Mouse (Mus musculus): ENCODE data around the gene Zc3hav1. TPM values are rescaled to one million over a fixed set of nuclear protein-coding genes. Genes with fewer than 3 reads are reported as not detected.

Gene Zc3hav1
- polyA plus RNA-seq, 1 experiment from 2014 or later = 31.3 TPM

- no peak overlapping the region for H3K27ac ChIP-seq (ENCODE audit: low read depth, low read length)
- H3K4me2 ChIP-seq = no peak overlapping the region
- no peak overlapping the region for H3K9ac ChIP-seq (ENCODE audit: low read depth, low read length)
- ATAC-seq (replicated peaks; ENCODE audit: low FRiP score) (no peak), DNase-seq (ENCODE audit: low spot score) (no peak)
- H3K36me3 ChIP-seq (ENCODE audit: control insufficient read depth, insufficient read depth, low read length) = no peaks in the 10 kb centered on the region
- no peak overlapping the region for H3K4me3 ChIP-seq (ENCODE audit: low read depth, low read length)
- no peaks in the 10 kb centered on the region for H3K27me3 ChIP-seq (replicated peaks; ENCODE audit: control insufficient read depth, insufficient read depth, low read length)
- H3K4me1 ChIP-seq (replicated peaks; ENCODE audit: control insufficient read depth, insufficient read depth, low read length) = no peaks in the 10 kb centered on the region; the same call in 1 of the 2 replicates
- WGBS = 48% methylated on average over 4 of the region's 4 CpGs
- H3K9me3 ChIP-seq (ENCODE audit: control insufficient read depth, low read length) = no peaks in the 10 kb centered on the region
These were observed 97.6 kb downstream of the Zc3hav1 start for GRCm38 (mm10) chr6:38256793-38257192.

- no peak overlapping the region for H3K4me2 ChIP-seq
- peaks cover 3% of the 10 kb centered on the region; the same call in 1 of the 2 replicates for H3K4me1 ChIP-seq (replicated peaks; ENCODE audit: control insufficient read depth, insufficient read depth, low read length)
- H3K27me3 ChIP-seq (replicated peaks; ENCODE audit: control insufficient read depth, insufficient read depth, low read length) = no peaks in the 10 kb centered on the region
- no peak overlapping the region for H3K27ac ChIP-seq (ENCODE audit: low read depth, low read length)
- ATAC-seq (replicated peaks; ENCODE audit: low FRiP score) (no peak), DNase-seq (ENCODE audit: low spot score) (no peak)
- no peaks in the 10 kb centered on the region for H3K36me3 ChIP-seq (ENCODE audit: control insufficient read depth, insufficient read depth, low read length)
- 86% methylated on average over 2 of the region's 2 CpGs for WGBS
- H3K4me3 ChIP-seq (ENCODE audit: low read depth, low read length) = no peak overlapping the region
- H3K9me3 ChIP-seq (ENCODE audit: control insufficient read depth, low read length) = no peaks in the 10 kb centered on the region
- H3K9ac ChIP-seq (ENCODE audit: low read depth, low read length) = no peak overlapping the region
These were observed 98.6 kb downstream of the Zc3hav1 start for GRCm38 (mm10) chr6:38255794-38256193.

Other genes starting within 250 kb of the Zc3hav1 start
- not detected in 2 replicates for gene Tmem213, start 245.3 kb downstream of the Zc3hav1 start, polyA plus RNA-seq (2014; fragmentation: Nextera tagmentation; extraction: Ambion mirVana)
- gene Atp6v0a4, start 230.0 kb downstream of the Zc3hav1 start, polyA plus RNA-seq (2014; fragmentation: Nextera tagmentation; extraction: Ambion mirVana) = 0.27 and 0.29 TPM in 2 replicates
- gene D630045J12Rik, start 100.6 kb downstream of the Zc3hav1 start, polyA plus RNA-seq (2014; fragmentation: Nextera tagmentation; extraction: Ambion mirVana) = 3.0 TPM in 2 replicates
- 8.3 and 8.9 TPM in 2 replicates for gene Zc3hav1l, start 55.3 kb downstream of the Zc3hav1 start, polyA plus RNA-seq (2014; fragmentation: Nextera tagmentation; extraction: Ambion mirVana)
- gene Ttc26, start 26.9 kb upstream of the Zc3hav1 start, polyA plus RNA-seq (2014; fragmentation: Nextera tagmentation; extraction: Ambion mirVana) = 3.3 and 3.8 TPM in 2 replicates
- 12.3 and 14.5 TPM in 2 replicates for gene Ubn2, start 79.3 kb upstream of the Zc3hav1 start, polyA plus RNA-seq (2014; fragmentation: Nextera tagmentation; extraction: Ambion mirVana)
- gene Fmc1, start 178.9 kb upstream of the Zc3hav1 start, polyA plus RNA-seq (2014; fragmentation: Nextera tagmentation; extraction: Ambion mirVana) = 141 and 146 TPM in 2 replicates
- 39.7 and 46.2 TPM in 2 replicates for gene Luc7l2, start 196.7 kb upstream of the Zc3hav1 start, polyA plus RNA-seq (2014; fragmentation: Nextera tagmentation; extraction: Ambion mirVana)

All from liver, embryonic 11.5 days (tissue).